Mouse (Mus musculus) lung, postnatal 0 days (tissue): ENCODE results near the gene Shroom1. TPM values are rescaled to one million over a fixed set of nuclear protein-coding genes. Genes with fewer than 3 reads are reported as not detected.
A peak's percentile ranks its signal among the peaks of the same experiment; 100 is the strongest.

Experiments used
- ATAC-seq: fragments of 200-750 bp; cut with Nextera tagmentation; 2 replicates; pipeline ENCODE4 v1.8.0; 2017; ENCODE audit warnings: moderate library complexity
- DNase-seq: peaks from one replicate; pipeline ENCODE4 v3.0.0-alpha.2; 2016; ENCODE audit warnings: low spot score
- H3K27ac ChIP-seq: fragments of 300-500 bp; sonication (generic); 2 replicates; pipeline ENCODE4 v1.5.1; 2014; ENCODE audit warnings: antibody characterized with exemption, mild to moderate bottlenecking, low read length, mixed read lengths
- H3K27me3 ChIP-seq: fragments of 300-500 bp; sonication (generic); replicated peaks from 2 replicates; pipeline ENCODE4 v1.6.1; 2014; ENCODE audit warnings: low read length, mixed read lengths; ENCODE audit not compliant: insufficient read depth
- H3K36me3 ChIP-seq: fragments of 300-500 bp; sonication (generic); 2 replicates; pipeline ENCODE4 v1.6.1; 2014; ENCODE audit warnings: low read length, mixed read lengths; ENCODE audit not compliant: insufficient read depth
- H3K4me1 ChIP-seq: fragments of 300-500 bp; sonication (generic); 2 replicates; pipeline ENCODE4 v1.6.1; 2014; ENCODE audit warnings: antibody characterized with exemption, low read depth, low read length, mixed read lengths; ENCODE audit not compliant: insufficient read depth
- H3K4me2 ChIP-seq: fragments of 300-500 bp; sonication (generic); replicated peaks from 2 replicates; pipeline ENCODE4 v1.6.1; 2014; ENCODE audit warnings: low read depth, mild to moderate bottlenecking, low read length, moderate library complexity, mixed read lengths
- H3K4me3 ChIP-seq: fragments of 300-500 bp; sonication (generic); 2 replicates; pipeline ENCODE4 v1.5.1; 2014; ENCODE audit warnings: low read depth, low read length
- H3K9ac ChIP-seq: fragments of 300-500 bp; sonication (generic); replicated peaks from 2 replicates; pipeline ENCODE4 v1.6.1; 2014; ENCODE audit warnings: low read depth, mild to moderate bottlenecking
- H3K9me3 ChIP-seq: fragments of 300-500 bp; sonication (generic); 2 replicates; pipeline ENCODE4 v1.6.1; 2016; ENCODE audit warnings: low read length, mixed read lengths
- CTCF ChIP-seq: IDR thresholded peaks from 2 replicates; pipeline ENCODE4 v1.5.1; 2016; ENCODE audit warnings: antibody characterized with exemption, mild to moderate bottlenecking
- EP300 ChIP-seq: IDR thresholded peaks from 2 replicates; pipeline ENCODE4 v1.6.1; 2016; ENCODE audit warnings: antibody characterized with exemption, mild to moderate bottlenecking, control low read depth
- WGBS: fragments of 180-500 bp; shearing (Covaris S2); extraction: QIAGEN DNeasy Blood & Tissue Kit; methylation state at CpG from one replicate; pipeline ENCODE4 v1.1.7; 2014; 5-methylcytosine and 5-hydroxymethylcytosine counted together
- polyA plus RNA-seq: library from polyadenylated mRNA; unstranded; fragments of >200 nt; fragmentation: Nextera tagmentation; extraction: Ambion mirVana; gene quantifications from 2 replicates; pipeline ENCODE4 v1.2.1, GENCODE M21; 2015

Gene Shroom1
- polyA plus RNA-seq, 1 experiment from 2014 or later: 0.88 TPM

GRCm38 (mm10) chr11:53430300-53430669 is 26.7 kb upstream of the Shroom1 start:
- peak overlapping the region; percentile 86 for H3K27ac ChIP-seq
- H3K27me3 ChIP-seq: no peaks in the 10 kb centered on the region
- H3K9ac ChIP-seq: peak overlapping the region; percentile 82
- H3K4me1 ChIP-seq: 0 out of 2 replicates have a peak, but pooled peaks cover 4% of the 10 kb centered on the region
- peak overlapping the region; percentile 71 for H3K4me3 ChIP-seq
- no peaks in the 10 kb centered on the region for H3K9me3 ChIP-seq
- peak; percentile 33 for ATAC-seq
- peak overlapping the region; percentile 65 for H3K4me2 ChIP-seq
- under 1% methylated on average over 34 of the region's 34 CpGs for WGBS
- no peaks in the 10 kb centered on the region for H3K36me3 ChIP-seq
- no peak for DNase-seq
- no peak for TF ChIP-seq EP300
- TF ChIP-seq CTCF: no peak

- DNase-seq (peak; percentile 100), ATAC-seq (peak; percentile 95)
- Histone ChIP-seq H3K4me3 (peak within 1 kb of the TSS; percentile 71), H3K9me3 (no peaks in the 10 kb centered on the region), H3K27me3 (no peaks in the 10 kb centered on the region), H3K4me1 (0 out of 2 replicates have a peak, but pooled peaks cover 4% of the 10 kb centered on the region), H3K36me3 (no peaks in the 10 kb centered on the region), H3K27ac (peak within 1 kb of the TSS; percentile 86), H3K9ac (peak within 1 kb of the TSS; percentile 82), H3K4me2 (peak within 1 kb of the TSS; percentile 65)
- TF ChIP-seq EP300 (peak; percentile 81), CTCF (no peak)
- WGBS: 1% methylated on average over 43 of the region's 44 CpGs
Measured at GRCm38 (mm10) chr11:53430670-53431346, 26.2 kb upstream of the Shroom1 start, which contains the start of the genes Uqcrq and Gdf9. Uqcrq (minus strand) TSS chr11:53430831. Gdf9 (plus strand) TSS chr11:53431023.

GRCm38 (mm10) chr11:53431347-53432056 is 25.5 kb upstream of the Shroom1 start:
- peak overlapping the region; percentile 71 for H3K4me3 ChIP-seq
- H3K9me3 ChIP-seq: no peaks in the 10 kb centered on the region
- H3K27ac ChIP-seq: peak overlapping the region; percentile 86
- DNase-seq (peak; percentile 65), ATAC-seq (peak; percentile 25)
- 0 out of 2 replicates have a peak, but pooled peaks have one; percentile 5 for TF ChIP-seq EP300
- no peak for TF ChIP-seq CTCF
- peak overlapping the region; percentile 65 for H3K4me2 ChIP-seq
- H3K4me1 ChIP-seq: 0 out of 2 replicates have a peak, but pooled peaks cover 4% of the 10 kb centered on the region
- no peaks in the 10 kb centered on the region for H3K36me3 ChIP-seq
- no peaks in the 10 kb centered on the region for H3K27me3 ChIP-seq
- 11% methylated on average over 9 of the region's 9 CpGs for WGBS
- peak overlapping the region; percentile 19; the same call in 1 of the 2 replicates for H3K9ac ChIP-seq

GRCm38 (mm10) chr11:53433057-53433456 is 23.9 kb upstream of the Shroom1 start:
- H3K27ac ChIP-seq: no peak overlapping the region
- no peak overlapping the region for H3K4me3 ChIP-seq
- DNase-seq: no peak
- no peak for TF ChIP-seq CTCF
- no peak for TF ChIP-seq EP300
- ATAC-seq: no peak
- 52% methylated on average over 6 of the region's 6 CpGs for WGBS
- no peak overlapping the region for H3K4me2 ChIP-seq
- no peaks in the 10 kb centered on the region for H3K9me3 ChIP-seq
- H3K36me3 ChIP-seq: no peaks in the 10 kb centered on the region
- H3K27me3 ChIP-seq: no peaks in the 10 kb centered on the region
- 0 out of 2 replicates have a peak, but pooled peaks cover 4% of the 10 kb centered on the region for H3K4me1 ChIP-seq
- no peak overlapping the region for H3K9ac ChIP-seq

- H3K4me1 ChIP-seq: 0 out of 2 replicates have a peak, but pooled peaks cover 4% of the 10 kb centered on the region
- no peaks in the 10 kb centered on the region for H3K9me3 ChIP-seq
- TF ChIP-seq CTCF: no peak
- no peak for TF ChIP-seq EP300
- no peak overlapping the region for H3K4me3 ChIP-seq
- DNase-seq: no peak
- no peaks in the 10 kb centered on the region for H3K27me3 ChIP-seq
- no peak for ATAC-seq
- H3K9ac ChIP-seq: no peak overlapping the region
- WGBS: 77% methylated on average over 8 of the region's 8 CpGs
- no peak overlapping the region for H3K4me2 ChIP-seq
- H3K36me3 ChIP-seq: no peaks in the 10 kb centered on the region
- no peak overlapping the region for H3K27ac ChIP-seq
Measured at GRCm38 (mm10) chr11:53435504-53435903, 21.5 kb upstream of the Shroom1 start.

- Histone ChIP-seq H3K27me3 (no peaks in the 10 kb centered on the region), H3K4me1 (0 out of 2 replicates have a peak, but pooled peaks cover 4% of the 10 kb centered on the region), H3K27ac (no peak overlapping the region), H3K36me3 (no peaks in the 10 kb centered on the region), H3K9ac (no peak overlapping the region), H3K4me3 (no peak overlapping the region), H3K9me3 (no peaks in the 10 kb centered on the region), H3K4me2 (no peak overlapping the region)
- DNase-seq (no peak), ATAC-seq (no peak)
- 70% methylated on average over 6 of the region's 6 CpGs for WGBS
- no peak for TF ChIP-seq CTCF
- no peak for TF ChIP-seq EP300
Measured at GRCm38 (mm10) chr11:53436338-53436737, 20.7 kb upstream of the Shroom1 start.
